Mouse (Mus musculus): ENCODE measurements around the gene Cpd. TPM values are rescaled to one million over a fixed set of nuclear protein-coding genes. Genes with fewer than 3 reads are reported as not detected.
"Not testable (repeated sequence)": the region's sequence is repeated elsewhere in the genome, so short reads cannot be mapped to it uniquely, and the experiment has no call there.

Gene Cpd
- polyA plus RNA-seq, 1 experiment from 2014 or later = 3.3 TPM

GRCm38 (mm10) chr11:76809450-76809849 is 37.4 kb downstream of the Cpd start:
- Histone ChIP-seq H3K4me1 (ENCODE audit: control insufficient read depth, low read depth, low read length) (no peaks in the 10 kb centered on the region), H3K9me3 (replicated peaks; ENCODE audit: control insufficient read depth, low read length) (no peaks in the 10 kb centered on the region), H3K9ac (ENCODE audit: low read depth, low read length) (no peak overlapping the region), H3K4me2 (ENCODE audit: low read depth, low read length) (no peak overlapping the region), H3K36me3 (ENCODE audit: control insufficient read depth, insufficient read depth) (peaks cover 10% of the 10 kb centered on the region), H3K27ac (ENCODE audit: low read length) (no peak overlapping the region), H3K27me3 (ENCODE audit: control insufficient read depth, insufficient read depth, low read depth, low read length) (no peaks in the 10 kb centered on the region), H3K4me3 (ENCODE audit: low read depth, low read length) (no peak overlapping the region)
- ATAC-seq (ENCODE audit: low read depth) = no peak
- WGBS (ENCODE audit: insufficient replicate concordance) = 57% methylated on average over 3 of the region's 3 CpGs

GRCm38 (mm10) chr11:76808550-76808949 is 38.3 kb downstream of the Cpd start:
- 84% methylated on average over 7 of the region's 7 CpGs for WGBS (ENCODE audit: insufficient replicate concordance)
- Histone ChIP-seq H3K27me3 (ENCODE audit: control insufficient read depth, insufficient read depth, low read depth, low read length) (no peaks in the 10 kb centered on the region), H3K9ac (ENCODE audit: low read depth, low read length) (no peak overlapping the region), H3K4me1 (ENCODE audit: control insufficient read depth, low read depth, low read length) (no peaks in the 10 kb centered on the region), H3K4me2 (ENCODE audit: low read depth, low read length) (no peak overlapping the region), H3K36me3 (ENCODE audit: control insufficient read depth, insufficient read depth) (peaks cover 12% of the 10 kb centered on the region), H3K9me3 (replicated peaks; ENCODE audit: control insufficient read depth, low read length) (no peaks in the 10 kb centered on the region), H3K27ac (ENCODE audit: low read length) (no peak overlapping the region), H3K4me3 (ENCODE audit: low read depth, low read length) (no peak overlapping the region)
- no peak for ATAC-seq (ENCODE audit: low read depth)

GRCm38 (mm10) chr11:76807007-76807679 is 39.7 kb downstream of the Cpd start:
- Histone ChIP-seq H3K27ac (ENCODE audit: low read length) (no peak overlapping the region), H3K9ac (ENCODE audit: low read depth, low read length) (no peak overlapping the region), H3K4me1 (ENCODE audit: control insufficient read depth, low read depth, low read length) (no peaks in the 10 kb centered on the region), H3K9me3 (replicated peaks; ENCODE audit: control insufficient read depth, low read length) (no peaks in the 10 kb centered on the region), H3K4me3 (ENCODE audit: low read depth, low read length) (no peak overlapping the region), H3K4me2 (ENCODE audit: low read depth, low read length) (no peak overlapping the region), H3K36me3 (ENCODE audit: control insufficient read depth, insufficient read depth) (peaks cover 12% of the 10 kb centered on the region), H3K27me3 (ENCODE audit: control insufficient read depth, insufficient read depth, low read depth, low read length) (no peaks in the 10 kb centered on the region)
- WGBS (ENCODE audit: insufficient replicate concordance) = 88% methylated on average over 3 of the region's 3 CpGs
- ATAC-seq (ENCODE audit: low read depth) = no peak

GRCm38 (mm10) chr11:76806026-76806425 is 40.8 kb downstream of the Cpd start:
- Histone ChIP-seq H3K9ac (ENCODE audit: low read depth, low read length) (no peak overlapping the region), H3K4me2 (ENCODE audit: low read depth, low read length) (no peak overlapping the region), H3K9me3 (replicated peaks; ENCODE audit: control insufficient read depth, low read length) (no peaks in the 10 kb centered on the region), H3K27ac (ENCODE audit: low read length) (no peak overlapping the region), H3K4me3 (ENCODE audit: low read depth, low read length) (no peak overlapping the region), H3K4me1 (ENCODE audit: control insufficient read depth, low read depth, low read length) (no peaks in the 10 kb centered on the region), H3K27me3 (ENCODE audit: control insufficient read depth, insufficient read depth, low read depth, low read length) (no peaks in the 10 kb centered on the region), H3K36me3 (ENCODE audit: control insufficient read depth, insufficient read depth) (peaks cover 15% of the 10 kb centered on the region)
- ATAC-seq (ENCODE audit: low read depth) = no peak
- WGBS (ENCODE audit: insufficient replicate concordance) = 72% methylated on average over 4 of the region's 4 CpGs

- H3K9ac ChIP-seq (ENCODE audit: low read depth, low read length); H3K9me3 ChIP-seq (replicated peaks; ENCODE audit: control insufficient read depth, low read length); H3K4me1 ChIP-seq (ENCODE audit: control insufficient read depth, low read depth, low read length); H3K27ac ChIP-seq (ENCODE audit: low read length); H3K4me3 ChIP-seq (ENCODE audit: low read depth, low read length); H3K4me2 ChIP-seq (ENCODE audit: low read depth, low read length); ATAC-seq (ENCODE audit: low read depth); H3K27me3 ChIP-seq (ENCODE audit: control insufficient read depth, insufficient read depth, low read depth, low read length): not testable (repeated sequence)
- 72% methylated on average over 3 of the region's 4 CpGs for WGBS (ENCODE audit: insufficient replicate concordance)
- peaks cover 11% of the 10 kb centered on the region for H3K36me3 ChIP-seq (ENCODE audit: control insufficient read depth, insufficient read depth)
Measured at GRCm38 (mm10) chr11:76805072-76805471, 41.7 kb downstream of the Cpd start.

GRCm38 (mm10) chr11:76803266-76803665 is 43.6 kb downstream of the Cpd start:
- H3K27me3 ChIP-seq (ENCODE audit: control insufficient read depth, insufficient read depth, low read depth, low read length) = no peaks in the 10 kb centered on the region
- peaks cover 9% of the 10 kb centered on the region for H3K36me3 ChIP-seq (ENCODE audit: control insufficient read depth, insufficient read depth)
- H3K4me2 ChIP-seq (ENCODE audit: low read depth, low read length) = no peak overlapping the region
- no peaks in the 10 kb centered on the region for H3K4me1 ChIP-seq (ENCODE audit: control insufficient read depth, low read depth, low read length)
- 65% methylated on average over 3 of the region's 3 CpGs for WGBS (ENCODE audit: insufficient replicate concordance)
- H3K9me3 ChIP-seq (replicated peaks; ENCODE audit: control insufficient read depth, low read length) = no peaks in the 10 kb centered on the region
- no peak overlapping the region for H3K4me3 ChIP-seq (ENCODE audit: low read depth, low read length)
- H3K9ac ChIP-seq (ENCODE audit: low read depth, low read length) = no peak overlapping the region
- ATAC-seq (ENCODE audit: low read depth) = no peak
- H3K27ac ChIP-seq (ENCODE audit: low read length) = no peak overlapping the region

GRCm38 (mm10) chr11:76797236-76797635 is 49.6 kb downstream of the Cpd start:
- ATAC-seq (ENCODE audit: low read depth) = no peak
- H3K4me1 ChIP-seq (ENCODE audit: control insufficient read depth, low read depth, low read length) = no peaks in the 10 kb centered on the region
- H3K4me3 ChIP-seq (ENCODE audit: low read depth, low read length) = no peak overlapping the region
- H3K9ac ChIP-seq (ENCODE audit: low read depth, low read length) = no peak overlapping the region
- H3K9me3 ChIP-seq (replicated peaks; ENCODE audit: control insufficient read depth, low read length) = no peaks in the 10 kb centered on the region
- H3K4me2 ChIP-seq (ENCODE audit: low read depth, low read length) = no peak overlapping the region
- no peaks in the 10 kb centered on the region for H3K27me3 ChIP-seq (ENCODE audit: control insufficient read depth, insufficient read depth, low read depth, low read length)
- H3K27ac ChIP-seq (ENCODE audit: low read length) = no peak overlapping the region
- H3K36me3 ChIP-seq (ENCODE audit: control insufficient read depth, insufficient read depth) = peaks cover 7% of the 10 kb centered on the region
- 86% methylated on average over 6 of the region's 6 CpGs for WGBS (ENCODE audit: insufficient replicate concordance)

- no peak overlapping the region for H3K27ac ChIP-seq (ENCODE audit: low read length)
- no peak overlapping the region for H3K4me2 ChIP-seq (ENCODE audit: low read depth, low read length)
- no peak overlapping the region for H3K9ac ChIP-seq (ENCODE audit: low read depth, low read length)
- 79% methylated on average over 5 of the region's 5 CpGs for WGBS (ENCODE audit: insufficient replicate concordance)
- no peaks in the 10 kb centered on the region for H3K27me3 ChIP-seq (ENCODE audit: control insufficient read depth, insufficient read depth, low read depth, low read length)
- H3K4me3 ChIP-seq (ENCODE audit: low read depth, low read length) = no peak overlapping the region
- no peak for ATAC-seq (ENCODE audit: low read depth)
- no peaks in the 10 kb centered on the region for H3K9me3 ChIP-seq (replicated peaks; ENCODE audit: control insufficient read depth, low read length)
- H3K36me3 ChIP-seq (ENCODE audit: control insufficient read depth, insufficient read depth) = peaks cover 14% of the 10 kb centered on the region
- no peaks in the 10 kb centered on the region for H3K4me1 ChIP-seq (ENCODE audit: control insufficient read depth, low read depth, low read length)
Measured at GRCm38 (mm10) chr11:76795326-76795725, 51.5 kb downstream of the Cpd start.

GRCm38 (mm10) chr11:76791331-76791730 is 55.5 kb downstream of the Cpd start:
- WGBS (ENCODE audit: insufficient replicate concordance) = 82% methylated on average over 7 of the region's 7 CpGs
- Histone ChIP-seq H3K4me1 (ENCODE audit: control insufficient read depth, low read depth, low read length) (no peaks in the 10 kb centered on the region), H3K36me3 (ENCODE audit: control insufficient read depth, insufficient read depth) (peaks cover 10% of the 10 kb centered on the region), H3K9ac (ENCODE audit: low read depth, low read length) (no peak overlapping the region), H3K27me3 (ENCODE audit: control insufficient read depth, insufficient read depth, low read depth, low read length) (no peaks in the 10 kb centered on the region), H3K9me3 (replicated peaks; ENCODE audit: control insufficient read depth, low read length) (no peaks in the 10 kb centered on the region), H3K4me3 (ENCODE audit: low read depth, low read length) (no peak overlapping the region), H3K4me2 (ENCODE audit: low read depth, low read length) (no peak overlapping the region), H3K27ac (ENCODE audit: low read length) (no peak overlapping the region)
- no peak for ATAC-seq (ENCODE audit: low read depth)

Measured in liver, embryonic 16.5 days (tissue).